Mouse (Mus musculus): ENCODE data around the gene Col16a1.

GRCm38 (mm10) chr4:130033496-130033895, 14.1 kb upstream of the Col16a1 start:
- TF ChIP-seq CTCF (IDR thresholded peaks at IDR 0.05; ENCODE audit: low read depth, low read length) = no peak
- no peak for TF ChIP-seq POLR2A (IDR thresholded peaks at IDR 0.05; ENCODE audit: insufficient read depth, low read length)
- no peak for TF ChIP-seq EP300 (IDR thresholded peaks at IDR 0.05; ENCODE audit: insufficient read depth, low read depth, low read length)
